Mouse (Mus musculus) urinary bladder, postnatal 10 days (tissue): ENCODE results near the gene Gsk3a.

Experiments used
- DNase-seq: peaks from one replicate; pipeline ENCODE4 v3.0.0; 2022; ENCODE audit warnings: low spot score

Gsk3a gene

DNA sequence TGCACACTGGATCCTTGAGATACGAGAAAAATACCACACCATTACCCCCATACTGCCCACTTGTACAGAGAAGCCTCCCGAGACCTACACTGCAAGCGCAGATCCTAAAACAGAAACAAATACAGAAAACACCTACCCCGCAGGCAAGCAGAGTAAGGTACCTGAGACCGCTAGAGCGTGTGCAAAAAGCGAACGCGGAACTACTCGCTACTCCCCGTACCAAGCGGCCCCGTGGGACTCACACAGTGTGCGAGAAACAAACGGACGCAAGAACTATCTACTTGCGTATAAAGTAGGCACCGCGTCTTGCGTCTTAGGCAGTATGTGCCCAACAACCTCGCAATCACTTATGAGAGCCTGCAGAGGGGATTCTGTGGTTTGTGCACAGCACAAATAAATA, 55.8 kb downstream of the Gsk3a start:
- DNase-seq, result no peak

DNA sequence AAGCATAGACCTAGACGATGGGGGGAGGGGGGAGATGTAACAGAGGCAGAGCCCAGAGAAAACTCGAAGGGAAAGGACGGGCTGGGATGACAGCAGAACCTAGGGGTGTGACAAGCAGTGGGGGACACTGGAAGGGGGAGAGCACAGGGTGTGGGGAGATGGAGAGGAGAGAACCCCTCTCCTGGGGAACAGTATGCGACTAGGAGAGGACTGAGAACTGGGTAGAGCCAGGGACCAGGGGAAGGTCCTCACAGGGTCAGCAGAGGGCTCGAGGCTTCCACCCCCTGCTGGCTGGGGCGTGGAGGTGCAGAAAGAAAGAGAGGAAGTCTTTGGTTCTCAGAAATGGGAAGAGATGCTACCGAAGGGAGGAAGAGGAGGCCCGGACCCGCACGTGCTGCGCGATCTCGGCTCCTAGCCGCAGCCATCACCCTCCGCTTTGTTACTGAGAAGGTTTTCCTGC, 56.3 kb downstream of the Gsk3a start:
- no peak for DNase-seq

DNA sequence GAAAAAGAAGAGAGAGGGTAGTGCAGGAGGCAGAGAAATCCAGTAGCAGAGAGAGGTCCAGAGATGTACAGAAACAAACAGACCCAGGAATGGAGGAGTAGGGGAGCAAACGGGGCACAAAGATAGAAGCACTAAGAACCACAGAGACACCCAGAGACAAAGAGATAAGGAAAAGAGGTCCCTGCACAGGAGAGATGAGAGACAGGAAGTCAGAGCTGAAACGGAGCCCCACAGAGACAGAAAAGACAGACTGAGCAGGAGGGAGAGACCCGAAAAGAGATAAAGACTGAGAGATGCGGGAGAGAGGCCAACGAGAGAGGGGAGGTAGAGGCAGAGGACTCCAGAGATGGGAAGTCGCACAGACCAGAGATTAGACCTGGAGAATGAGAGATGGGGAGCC, 57.1 kb downstream of the Gsk3a start:
- DNase-seq, result no peak

DNA sequence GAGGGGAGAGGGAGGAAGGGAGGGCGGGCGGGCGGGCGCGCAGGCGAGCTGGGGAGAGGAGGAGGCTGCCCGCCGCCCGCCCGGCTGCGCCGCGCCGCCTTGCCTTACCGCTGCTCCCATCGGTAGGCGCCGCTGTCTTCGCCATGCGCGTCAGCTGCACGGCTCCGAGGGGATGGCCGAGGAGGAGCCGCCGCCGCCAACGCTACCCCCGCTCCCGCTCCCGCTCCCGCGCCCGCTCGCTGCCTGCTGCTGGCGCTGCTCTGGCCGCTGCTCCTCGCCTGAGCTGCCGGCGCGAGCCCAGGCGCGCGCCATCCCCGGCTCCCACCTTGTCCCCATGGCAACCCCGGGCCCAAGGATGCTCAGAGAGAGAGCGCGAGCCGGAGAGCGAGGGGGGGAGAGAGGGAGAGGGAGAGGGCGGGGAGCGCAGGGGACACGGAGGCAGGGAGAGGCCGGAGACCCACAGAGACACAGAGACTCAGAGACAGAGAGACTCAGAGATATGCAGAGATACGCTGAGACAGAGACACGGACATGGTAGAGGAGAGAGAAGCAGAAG, 58.0 kb downstream of the Gsk3a start, which contains the start of gene Pou2f2:
Pou2f2 (minus strand) TSS at position 121 of the 556 bp plus-strand sequence.
- DNase-seq, result no peak

DNA sequence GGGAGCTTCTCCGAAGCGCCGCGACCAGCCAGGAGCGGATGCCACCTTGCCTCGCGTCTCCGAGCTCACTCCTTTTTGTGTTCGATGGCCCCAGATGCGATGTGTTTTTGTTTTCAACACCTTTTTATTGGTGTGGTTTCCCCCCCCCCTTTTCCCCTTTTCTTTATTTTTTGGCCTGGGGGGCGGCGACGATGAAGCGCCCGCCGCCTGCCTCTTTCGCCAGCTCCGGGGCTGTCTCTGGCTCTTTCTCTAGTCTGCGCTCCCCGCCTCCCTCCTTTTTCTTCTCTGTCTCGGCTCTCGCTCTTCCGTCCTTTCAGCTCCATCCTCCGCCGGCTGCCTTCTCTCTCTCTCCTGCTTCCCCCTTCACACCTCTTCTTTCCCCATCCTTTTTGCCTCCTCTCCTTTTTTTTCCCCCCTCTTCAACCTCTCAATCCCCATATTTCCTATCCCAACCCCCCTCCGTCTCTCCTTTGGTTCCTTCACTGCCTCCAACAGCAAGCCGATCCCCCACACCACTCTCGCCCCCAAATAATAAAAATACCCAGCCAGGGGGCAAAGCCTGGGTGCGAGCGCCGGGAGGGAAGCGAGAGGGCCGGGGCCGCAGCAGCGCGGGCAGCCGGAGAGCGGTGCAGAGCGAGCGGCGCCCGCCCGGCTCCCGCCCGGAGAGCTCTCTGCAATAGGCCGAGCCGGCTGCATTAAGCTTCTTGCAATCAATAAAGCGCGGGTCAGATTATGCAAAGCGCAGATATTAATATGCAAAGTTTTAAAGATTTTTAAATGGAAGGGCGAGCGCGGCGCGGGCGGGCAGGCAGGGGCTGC, 58.7 kb downstream of the Gsk3a start:
- DNase-seq, result no peak

DNA sequence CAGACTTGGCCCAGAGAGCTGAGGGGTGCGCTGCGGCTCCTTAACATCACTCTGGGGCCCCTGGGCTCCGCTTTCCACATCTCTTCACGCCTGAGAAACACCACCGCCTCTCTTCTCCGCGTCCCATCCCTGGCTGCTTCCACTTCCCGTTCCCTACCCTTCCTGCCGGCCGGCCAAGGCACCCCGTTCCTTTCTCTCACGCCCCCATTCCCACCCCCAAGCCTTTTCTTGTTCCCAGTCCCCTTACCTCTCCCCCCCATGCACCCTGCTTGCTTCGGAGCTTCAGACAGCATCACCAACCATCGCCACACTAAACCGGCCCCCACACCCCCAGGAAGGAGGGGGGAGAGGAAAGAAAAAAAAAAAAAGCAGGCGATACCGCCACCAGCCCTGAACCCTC, 59.3 kb downstream of the Gsk3a start:
- no peak for DNase-seq
